Mouse (Mus musculus): Measurements from ENCODE around the gene Dscam.

DNA sequence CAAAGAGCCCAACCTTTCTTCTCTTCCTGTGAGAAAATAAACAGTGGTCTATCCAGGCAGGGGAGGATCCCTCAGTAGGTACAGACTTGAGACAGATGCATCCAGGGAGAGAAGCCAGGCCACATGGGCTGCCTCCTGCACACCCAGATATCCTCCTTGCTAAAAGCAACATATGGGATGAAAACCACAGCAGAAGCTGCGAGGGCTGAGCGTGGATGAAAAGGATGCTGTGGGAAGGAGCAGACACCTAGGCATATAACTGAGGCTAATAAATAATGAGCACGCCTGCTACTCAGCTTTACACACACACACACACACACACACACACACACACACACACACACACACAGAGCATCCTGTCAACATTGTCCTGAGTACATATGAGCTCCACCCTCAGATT lies 168.4 kb downstream of the Dscam start:
- TF ChIP-seq POLR2A (IDR thresholded peaks at IDR 0.05; ENCODE audit: insufficient read length, low read depth), result no peak
- TF ChIP-seq E2F4 (IDR thresholded peaks at IDR 0.05; ENCODE audit: insufficient read depth), result no peak
- no peak for TF ChIP-seq MYOG (IDR thresholded peaks at IDR 0.05; ENCODE audit: control insufficient read depth in 1 of 3, insufficient read depth in 1 of 3, insufficient read length in 2 of 3, low read depth in 2 of 3)
- TF ChIP-seq SRF (IDR thresholded peaks at IDR 0.05; ENCODE audit: control insufficient read depth, insufficient read length, low read depth), result no peak
- TF ChIP-seq MAX (IDR thresholded peaks at IDR 0.05; ENCODE audit: low read depth), result no peak

Data from myocyte (in vitro differentiated cells).